14 mouse cellular contexts compared by ENCODE assay signal in the genomic region with DNA sequence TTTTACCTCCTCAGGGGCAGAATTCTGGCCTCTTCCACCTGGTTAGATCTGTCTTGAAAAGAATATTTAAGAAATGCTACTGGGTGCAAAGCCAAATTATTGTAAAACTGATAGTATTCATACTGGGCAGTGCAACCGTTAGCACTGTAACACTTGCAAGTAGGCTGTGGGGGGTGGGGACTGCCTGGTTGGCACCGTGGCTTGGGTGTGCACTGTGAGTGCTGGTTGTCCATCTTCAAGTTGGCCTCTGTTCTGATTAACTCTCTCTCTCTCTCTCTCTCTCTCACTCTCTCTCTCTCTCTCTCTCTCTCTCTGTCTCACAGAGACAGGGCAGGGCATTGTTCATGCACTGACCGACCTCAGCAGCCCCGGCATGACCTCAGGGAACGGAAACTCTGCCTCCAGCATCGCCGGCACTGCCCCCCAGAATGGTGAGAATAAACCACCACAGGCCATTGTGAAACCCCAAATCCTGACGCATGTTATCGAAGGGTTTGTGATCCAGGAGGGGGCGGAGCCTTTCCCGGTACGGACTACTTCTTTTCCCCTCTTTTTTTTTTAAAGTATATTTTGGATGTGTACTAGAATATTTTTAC. TPM values are rescaled to one million over a fixed set of nuclear protein-coding genes. Genes with fewer than 3 reads are reported as not detected.
DNase-seq lines count a peak whose midpoint lies in the region; ATAC-seq and TF ChIP-seq lines count a peak whose summit lies in the region.
"Had no signal": no experiment of that assay in that cellular context is flagged by ENCODE, and none has a peak within 500 bp of the region (broad histone marks: within the 10 kb centered on the region; RNA-seq: fewer than 3 reads in every experiment).

No protein-coding gene starts in this region.

- H3K4me1 ChIP-seq in forebrain, embryonic 12.5 days: peaks cover 28% of the 10 kb centered on the region
- H3K4me1 ChIP-seq in forebrain, embryonic 16.5 days (replicated peaks; ENCODE audit: control insufficient read depth, insufficient read depth, low read length): peaks cover 22% of the 10 kb centered on the region
- H3K4me1 ChIP-seq in embryonic facial prominence, embryonic 12.5 days: peaks cover 20% of the 10 kb centered on the region

- no peak overlapping the region for H3K9ac ChIP-seq in forebrain, embryonic 12.5 days
- H3K9ac ChIP-seq in forebrain, embryonic 16.5 days (replicated peaks; ENCODE audit: low read depth, low read length): no peak overlapping the region
- H3K9ac ChIP-seq in embryonic facial prominence, embryonic 12.5 days: no peak overlapping the region
- H3K9ac ChIP-seq: hindbrain, embryonic 15.5 days; liver, embryonic 14.5 days had no signal

- WGBS in forebrain, embryonic 12.5 days: 74% methylated on average over 12 of the region's 12 CpGs
- 59% methylated on average over 12 of the region's 12 CpGs for WGBS in forebrain, embryonic 16.5 days
- 53% methylated on average over 12 of the region's 12 CpGs for WGBS in embryonic facial prominence, embryonic 12.5 days

- H3K4me2 ChIP-seq in forebrain, embryonic 12.5 days: no peak overlapping the region
- H3K4me2 ChIP-seq in forebrain, embryonic 16.5 days (ENCODE audit: low read length): no peak overlapping the region
- no peak overlapping the region for H3K4me2 ChIP-seq in embryonic facial prominence, embryonic 12.5 days (replicated peaks)
- H3K4me2 ChIP-seq: hindbrain, embryonic 15.5 days had no signal

- 0 out of 2 replicates have a peak overlapping the region, but pooled peaks have one; percentile 2 for H3K27ac ChIP-seq in forebrain, embryonic 12.5 days
- no peak overlapping the region for H3K27ac ChIP-seq in forebrain, embryonic 16.5 days (ENCODE audit: low read length)
- peak overlapping the region; percentile 28; the same call in 1 of the 2 replicates for H3K27ac ChIP-seq in layer of hippocampus, adult 2 months
- H3K27ac ChIP-seq in embryonic facial prominence, embryonic 12.5 days: 0 out of 2 replicates have a peak overlapping the region, but pooled peaks have one; percentile 7
- H3K27ac ChIP-seq: hindbrain, embryonic 15.5 days; liver, embryonic 14.5 days had no signal

- no peaks in the 10 kb centered on the region for H3K9me3 ChIP-seq in forebrain, embryonic 12.5 days
- H3K9me3 ChIP-seq in forebrain, embryonic 16.5 days (ENCODE audit: control insufficient read depth, low read length): no peaks in the 10 kb centered on the region
- no peaks in the 10 kb centered on the region for H3K9me3 ChIP-seq in embryonic facial prominence, embryonic 12.5 days
- H3K9me3 ChIP-seq: hindbrain, embryonic 15.5 days had no signal

- no peak for ATAC-seq in forebrain, embryonic 12.5 days (ENCODE audit: low FRiP score)
- no peak for ATAC-seq in forebrain, embryonic 16.5 days
- ATAC-seq in embryonic facial prominence, embryonic 12.5 days (ENCODE audit: insufficient number of reproducible peaks, insufficient read depth, low FRiP score, low TSS enrichment): no peak
- 0 out of 2 replicates have a peak, but pooled peaks have one; percentile 24 for ATAC-seq in megakaryocyte, adult 5-6 weeks (ENCODE audit: poor library complexity, severe bottlenecking)

- no peaks in the 10 kb centered on the region for H3K27me3 ChIP-seq in forebrain, embryonic 12.5 days
- no peaks in the 10 kb centered on the region for H3K27me3 ChIP-seq in forebrain, embryonic 16.5 days (replicated peaks; ENCODE audit: control insufficient read depth, insufficient read depth, low read length)
- H3K27me3 ChIP-seq in embryonic facial prominence, embryonic 12.5 days: no peaks in the 10 kb centered on the region
- H3K27me3 ChIP-seq: hindbrain, embryonic 15.5 days had no signal

- H3K36me3 ChIP-seq in forebrain, embryonic 12.5 days (replicated peaks): peaks cover 61% of the 10 kb centered on the region
- H3K36me3 ChIP-seq in forebrain, embryonic 16.5 days (ENCODE audit: control insufficient read depth, insufficient read depth): peaks cover 40% of the 10 kb centered on the region
- peaks cover 51% of the 10 kb centered on the region for H3K36me3 ChIP-seq in embryonic facial prominence, embryonic 12.5 days

- no peak for DNase-seq in layer of hippocampus, adult 2 months (ENCODE audit: low spot score in 2 of 2)
- no peak for DNase-seq in layer of hippocampus, adult 9-11 months
- no peak for DNase-seq in adrenal gland, postnatal 25 days
- DNase-seq: cerebellum, adult 9-11 months; gastrocnemius, postnatal 25 days; kidney, adult 8-10 months; left cerebral cortex, postnatal 4 days; thymus, postnatal 4 days had no signal

- H3K4me3 ChIP-seq in forebrain, embryonic 12.5 days (replicated peaks): no peak overlapping the region
- H3K4me3 ChIP-seq in forebrain, embryonic 16.5 days (replicated peaks; ENCODE audit: low read length): no peak overlapping the region
- no peak overlapping the region for H3K4me3 ChIP-seq in layer of hippocampus, adult 2 months
- H3K4me3 ChIP-seq in embryonic facial prominence, embryonic 12.5 days: no peak overlapping the region
- H3K4me3 ChIP-seq: hindbrain, embryonic 15.5 days had no signal

- TF ChIP-seq CTCF in layer of hippocampus, adult 2 months (conservative IDR thresholded peaks at IDR 0.05): no peak

RNA-seq across cellular contexts. Expression of a gene that starts 12.0 kb away (rescaled TPM):
- polyA plus RNA-seq in forebrain, embryonic 12.5 days (2016; fragmentation: Nextera tagmentation; extraction: Ambion mirVana): 0.38 and 0.57 TPM in 2 replicates
- polyA plus RNA-seq in forebrain, embryonic 16.5 days (2015; fragmentation: Nextera tagmentation; extraction: Ambion mirVana): 0.43 and 0.63 TPM in 2 replicates
- total RNA-seq in layer of hippocampus, adult 2 months (2021): under 1 TPM; 0.20 to 0.26 TPM
- polyA plus RNA-seq in embryonic facial prominence, embryonic 12.5 days (2016; fragmentation: Nextera tagmentation; extraction: Ambion mirVana): 0.18 and 0.19 TPM in 2 replicates
- 0.09 and 0.21 TPM in 2 replicates for total RNA-seq in megakaryocyte, adult 5-6 weeks (2015)
- 0.11 TPM in 1 of 2 replicates, not detected in the other for total RNA-seq in megakaryocyte, adult 5-6 weeks (2017)
- total RNA-seq in adrenal gland, postnatal 25 days (2021): 0.27 TPM in 1 of 2 replicates, not detected in the other
